Mouse (Mus musculus) testis, adult 2 months (tissue): ENCODE data around the gene Nbeal2. TPM values are rescaled to one million over a fixed set of nuclear protein-coding genes. Genes with fewer than 3 reads are reported as not detected.

Experiments used
- H3K27ac ChIP-seq: fragments of 200-500 bp; 2 replicates; pipeline ENCODE4 v1.5.1; 2012; ENCODE audit warnings: low read depth, low read length; ENCODE audit not compliant: control insufficient read depth, insufficient read depth
- H3K27me3 ChIP-seq: fragments of 200-500 bp; 2 replicates; pipeline ENCODE4 v1.6.1; 2012; ENCODE audit warnings: mild to moderate bottlenecking, low read length, moderate library complexity; ENCODE audit not compliant: control insufficient read depth, insufficient read depth
- H3K36me3 ChIP-seq: fragments of 200-500 bp; 2 replicates; pipeline ENCODE4 v1.6.1; 2012; ENCODE audit warnings: mild to moderate bottlenecking, low read length; ENCODE audit not compliant: control insufficient read depth, insufficient read depth
- H3K4me1 ChIP-seq: fragments of 200-500 bp; 2 replicates; pipeline ENCODE4 v1.6.1; 2012; ENCODE audit warnings: low read length; ENCODE audit not compliant: control insufficient read depth, insufficient read depth
- H3K4me3 ChIP-seq: fragments of 200-500 bp; 2 replicates; pipeline ENCODE4 v1.5.1; 2012; ENCODE audit warnings: low read depth, mild to moderate bottlenecking, low read length, moderate library complexity, mixed read lengths; ENCODE audit not compliant: control insufficient read depth
- CTCF ChIP-seq: fragments of 200-500 bp; IDR thresholded peaks from 2 replicates; pipeline ENCODE4 v1.5.1; 2012; ENCODE audit warnings: low read depth, mild to moderate bottlenecking, inconsistent platforms, low read length, moderate library complexity; ENCODE audit not compliant: control insufficient read depth, insufficient read depth, insufficient replicate concordance
- POLR2A ChIP-seq: fragments of 200-500 bp; IDR thresholded peaks from 2 replicates; pipeline ENCODE4 v1.6.1; 2012; ENCODE audit warnings: low read depth, mild to moderate bottlenecking, inconsistent platforms, low read length, moderate library complexity; ENCODE audit not compliant: control insufficient read depth
- polyA plus RNA-seq: library from polyadenylated mRNA; depleted of rRNA; stranded (reverse); fragments of >200 nt; gene quantifications from 2 replicates; pipeline ENCODE4 v1.2.3, GENCODE M21; 2012; rRNA removed

The Nbeal2 gene
- 5.4 and 6.1 TPM in 2 replicates for polyA plus RNA-seq

GRCm38 (mm10) chr9:110653655-110654461 is at the start of gene Nbeal2:
Nbeal2 (minus strand) TSS chr9:110654161.
- no peak within 1 kb of the TSS for H3K27ac ChIP-seq
- peaks cover 36% of the 10 kb centered on the region for H3K4me1 ChIP-seq
- peak within 1 kb of the TSS; percentile 53 for H3K4me3 ChIP-seq
- no peaks in the 10 kb centered on the region for H3K36me3 ChIP-seq
- TF ChIP-seq CTCF (no peak), POLR2A (no peak)
- H3K27me3 ChIP-seq = no peaks in the 10 kb centered on the region

DNA sequence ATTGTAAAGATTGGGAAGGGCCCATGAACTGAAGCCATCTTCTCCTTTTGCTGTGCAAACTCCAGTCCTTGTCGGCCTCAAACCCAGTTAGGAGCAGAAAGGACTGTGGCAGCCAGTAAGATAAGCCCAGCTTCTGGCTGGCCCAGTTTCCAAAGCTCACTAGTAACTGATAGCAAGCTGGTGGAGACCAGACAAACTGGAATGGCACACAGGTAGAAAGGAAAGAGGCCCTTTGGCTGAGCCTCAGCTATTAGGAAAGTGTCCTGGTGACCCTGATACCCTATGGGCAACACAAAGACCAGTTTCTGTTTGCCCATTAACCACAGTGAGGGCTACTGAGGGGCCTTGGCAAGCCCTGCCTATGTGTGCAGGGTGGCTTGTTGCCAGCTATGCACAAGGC is 48.9 kb upstream of the Nbeal2 start:
- TF ChIP-seq POLR2A = no peak
- TF ChIP-seq CTCF = no peak
- no peak overlapping the region for H3K4me3 ChIP-seq
- no peaks in the 10 kb centered on the region for H3K36me3 ChIP-seq
- no peak overlapping the region for H3K27ac ChIP-seq
- no peaks in the 10 kb centered on the region for H3K4me1 ChIP-seq
- no peaks in the 10 kb centered on the region for H3K27me3 ChIP-seq

GRCm38 (mm10) chr9:110701114-110702032 is 47.4 kb upstream of the Nbeal2 start:
- Histone ChIP-seq H3K4me3 (no peak overlapping the region), H3K4me1 (no peaks in the 10 kb centered on the region), H3K27ac (no peak overlapping the region), H3K36me3 (no peaks in the 10 kb centered on the region), H3K27me3 (no peaks in the 10 kb centered on the region)
- no peak for TF ChIP-seq CTCF
- no peak for TF ChIP-seq POLR2A

GRCm38 (mm10) chr9:110699574-110699973 is 45.6 kb upstream of the Nbeal2 start:
- no peaks in the 10 kb centered on the region for H3K36me3 ChIP-seq
- H3K4me3 ChIP-seq = no peak overlapping the region

GRCm38 (mm10) chr9:110697465-110697864 is 43.5 kb upstream of the Nbeal2 start:
- no peak overlapping the region for H3K27ac ChIP-seq
- no peak overlapping the region for H3K4me3 ChIP-seq
- H3K27me3 ChIP-seq = no peaks in the 10 kb centered on the region
- H3K36me3 ChIP-seq = no peaks in the 10 kb centered on the region
- TF ChIP-seq CTCF (no peak), POLR2A (no peak)
- no peaks in the 10 kb centered on the region for H3K4me1 ChIP-seq

More at GRCm38 (mm10) chr9:110699574-110699973, 45.6 kb upstream of the Nbeal2 start:
- Histone ChIP-seq H3K4me1 (no peaks in the 10 kb centered on the region), H3K27me3 (no peaks in the 10 kb centered on the region), H3K27ac (no peak overlapping the region)
- TF ChIP-seq POLR2A = no peak

GRCm38 (mm10) chr9:110696427-110696826 is 42.5 kb upstream of the Nbeal2 start:
- no peaks in the 10 kb centered on the region for H3K4me1 ChIP-seq
- TF ChIP-seq POLR2A (no peak), CTCF (no peak)
- no peak overlapping the region for H3K27ac ChIP-seq
- H3K4me3 ChIP-seq = no peak overlapping the region
- no peaks in the 10 kb centered on the region for H3K36me3 ChIP-seq
- no peaks in the 10 kb centered on the region for H3K27me3 ChIP-seq

GRCm38 (mm10) chr9:110695165-110695755 is 41.3 kb upstream of the Nbeal2 start:
- Histone ChIP-seq H3K4me1 (no peaks in the 10 kb centered on the region), H3K27ac (no peak overlapping the region)

More at GRCm38 (mm10) chr9:110695165-110695755, 41.3 kb upstream of the Nbeal2 start:
- Histone ChIP-seq H3K27me3 (no peaks in the 10 kb centered on the region), H3K36me3 (no peaks in the 10 kb centered on the region), H3K4me3 (no peak overlapping the region)
- TF ChIP-seq CTCF = no peak
- no peak for TF ChIP-seq POLR2A
